Mouse (Mus musculus): ENCODE results near the gene Ftsj1.

The Ftsj1 gene

GRCm38 (mm10) chrX:8217383-8217782 lies 34.8 kb downstream of the Ftsj1 start:
- DNase-seq = no peak

- no peak for DNase-seq
These were observed 40.6 kb downstream of the Ftsj1 start for GRCm38 (mm10) chrX:8211490-8212207.

DNA sequence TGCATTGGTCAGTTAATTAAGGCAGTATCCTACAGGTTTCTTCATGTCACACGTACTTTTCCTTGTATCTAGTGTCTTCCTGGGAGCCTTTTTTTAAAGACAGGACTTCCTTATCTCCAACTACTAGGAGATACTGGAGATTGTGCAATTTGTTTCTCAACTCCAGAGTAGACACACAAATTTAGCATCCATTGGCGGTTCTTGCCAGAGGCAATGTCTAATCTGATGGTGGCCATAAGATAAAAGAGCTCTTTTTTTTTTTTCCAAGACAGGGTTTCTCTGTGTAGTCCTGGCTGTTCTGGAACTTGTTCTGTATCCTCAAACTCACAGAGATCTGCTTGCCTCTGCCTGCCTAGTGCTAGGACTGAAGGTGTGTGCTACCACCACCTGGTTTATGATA lies 42.5 kb downstream of the Ftsj1 start:
- no peak for DNase-seq

DNA sequence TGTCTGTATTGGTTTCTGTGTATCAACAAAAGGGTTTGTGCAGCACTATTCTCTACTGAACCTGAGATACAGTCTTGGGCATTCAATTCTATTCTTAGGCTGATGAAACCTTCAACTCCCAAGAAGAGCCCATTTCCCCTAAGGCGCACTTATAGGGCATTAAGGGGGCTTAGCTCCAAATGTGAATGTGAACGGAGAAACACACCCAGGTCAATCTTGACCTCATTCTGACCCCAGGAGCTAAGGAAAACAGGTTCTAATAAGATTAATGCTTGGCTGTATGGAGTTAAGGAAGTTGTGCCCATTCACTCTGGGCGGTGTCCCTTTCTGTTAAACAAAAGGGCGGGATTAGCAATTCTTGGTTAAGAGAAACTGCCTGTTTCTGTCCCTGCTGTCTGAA lies 45.0 kb downstream of the Ftsj1 start:
- DNase-seq = no peak

DNA sequence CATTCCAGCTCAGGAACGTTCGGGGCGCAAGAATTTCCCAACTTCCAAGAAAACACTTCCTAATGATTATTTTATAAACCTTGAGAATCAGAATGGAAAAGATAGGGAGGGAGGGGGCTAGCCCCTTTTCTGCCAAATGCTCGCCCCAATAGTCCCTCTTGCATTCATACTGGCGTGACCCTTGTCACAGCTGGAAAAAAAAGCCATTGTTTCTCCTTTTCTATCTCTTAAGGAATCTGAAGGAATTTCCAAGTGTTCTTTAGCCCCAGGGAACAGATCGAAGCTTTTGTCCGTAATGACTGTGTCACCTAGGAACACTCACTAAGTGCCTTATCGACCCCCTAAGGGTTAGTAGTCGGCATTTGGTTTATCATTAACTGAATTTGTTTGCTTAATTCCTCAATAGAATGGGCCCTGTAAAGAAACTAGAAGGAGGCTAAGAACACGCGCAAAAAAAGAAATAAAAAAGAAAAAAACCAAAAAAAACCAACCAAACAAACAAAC lies 45.5 kb downstream of the Ftsj1 start:
- DNase-seq = no peak

DNA sequence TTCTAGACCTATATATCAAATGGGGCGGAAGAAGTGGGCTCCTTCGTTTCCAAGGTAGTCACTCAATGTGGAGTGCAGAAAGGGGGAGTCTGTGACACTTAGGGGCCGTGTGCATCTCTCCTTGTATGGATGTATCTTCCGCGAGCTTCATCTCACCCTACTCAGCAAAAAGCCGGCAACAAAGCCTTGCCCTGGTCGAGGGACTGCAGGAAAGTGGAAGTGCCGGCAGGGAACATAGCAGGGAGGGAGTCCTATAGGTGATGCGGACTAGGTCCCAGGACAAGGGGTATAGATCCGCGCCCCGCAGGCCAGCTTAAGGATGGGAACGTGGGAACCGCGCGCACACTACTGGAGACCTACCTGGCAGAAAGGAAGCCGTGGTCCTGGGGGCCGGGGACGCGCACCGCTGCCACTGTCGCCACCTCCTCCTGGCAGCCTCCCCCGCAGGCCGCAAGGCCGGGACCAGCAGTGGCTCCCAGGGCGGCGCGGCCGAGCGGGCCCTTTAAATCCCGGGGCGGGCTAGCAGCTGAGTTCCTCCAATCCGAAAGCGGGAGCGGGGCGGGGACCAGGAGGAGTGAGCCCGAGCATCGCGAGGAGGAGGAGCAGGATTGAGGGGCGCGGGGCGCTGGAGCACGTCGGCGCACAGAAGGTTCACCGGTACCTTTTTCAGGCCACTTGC lies 46.1 kb downstream of the Ftsj1 start, which contains the start of gene Porcn:
Porcn (minus strand) TSS at position 511 of the 679 bp plus-strand sequence.
- DNase-seq = peak; percentile 85

DNA sequence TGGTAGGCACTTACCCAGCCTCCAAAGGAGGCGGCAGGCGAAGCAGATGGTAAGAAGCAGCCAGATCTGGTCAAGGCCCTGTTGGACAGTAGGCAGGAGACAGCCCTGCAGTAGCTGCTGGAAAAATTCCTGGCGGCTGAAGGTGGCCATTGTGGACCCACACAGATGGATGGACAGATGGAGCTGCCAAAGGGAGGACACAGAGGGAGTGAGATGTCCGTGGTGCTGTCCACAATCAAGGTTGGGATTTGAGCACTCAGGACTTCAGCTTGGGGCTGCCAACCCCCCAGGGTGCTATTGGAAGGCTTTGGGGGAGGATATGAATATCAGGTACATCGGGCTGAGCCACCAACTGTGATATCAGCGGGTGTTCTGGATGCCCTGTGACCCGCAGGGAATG lies 46.7 kb downstream of the Ftsj1 start:
- DNase-seq = peak; percentile 87

DNA sequence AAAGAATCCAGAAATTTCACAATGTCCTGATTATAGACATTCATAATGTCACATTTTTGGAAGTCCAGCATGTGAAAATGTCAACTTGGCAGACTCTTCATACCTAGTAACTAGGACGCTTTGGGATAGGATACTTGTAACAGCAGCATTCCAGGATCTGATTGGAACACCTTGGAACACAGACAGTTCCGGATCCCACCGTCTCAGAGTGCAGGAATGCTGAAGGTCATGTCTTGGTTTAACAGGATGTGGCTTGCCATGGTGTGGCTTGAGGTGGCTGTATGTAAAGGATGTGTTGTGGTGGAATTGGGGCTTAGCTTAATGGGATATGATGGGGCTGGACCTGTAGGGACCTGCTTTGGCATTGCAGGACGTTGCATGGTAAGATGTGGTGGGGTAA lies 47.1 kb downstream of the Ftsj1 start:
- DNase-seq = no peak

- no peak for DNase-seq
These were observed 48.1 kb downstream of the Ftsj1 start for GRCm38 (mm10) chrX:8204076-8204475.

DNA sequence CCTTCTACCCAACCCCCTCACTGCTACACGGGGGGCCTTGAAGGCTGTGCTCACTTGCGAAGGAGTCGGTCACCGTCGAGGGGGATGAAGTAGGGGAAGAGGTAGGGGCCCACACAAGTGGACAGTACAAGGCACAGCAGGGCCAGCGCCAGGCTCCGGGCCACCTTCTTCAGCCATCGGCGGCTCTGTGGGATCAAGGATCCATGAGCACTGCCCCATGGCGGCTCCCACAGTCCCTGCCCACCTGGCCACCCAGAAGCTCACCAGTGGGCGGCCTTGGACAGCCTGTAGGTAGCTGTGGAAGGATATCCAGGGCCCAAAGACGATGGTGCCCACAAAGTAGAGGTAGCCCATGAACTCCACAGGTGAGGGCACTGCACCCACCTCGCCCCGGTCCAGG lies 49.1 kb downstream of the Ftsj1 start:
- DNase-seq = no peak

DNA sequence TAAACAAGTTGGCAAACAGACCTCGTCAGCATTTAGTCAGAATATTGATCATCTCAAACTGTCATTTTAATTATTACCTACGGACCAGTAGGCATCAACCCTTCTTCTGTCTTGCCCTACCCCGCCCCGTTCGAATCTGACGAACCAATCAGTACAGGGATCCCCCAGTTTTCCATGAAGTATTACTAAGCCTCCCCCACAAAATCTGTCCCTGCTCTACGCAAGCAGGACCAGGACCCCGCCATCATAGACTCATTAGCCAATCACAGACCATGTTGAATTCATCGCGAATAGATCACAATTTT lies 58.8 kb downstream of the Ftsj1 start, which contains the start of gene Ebp:
Ebp (minus strand) TSS at position 94 of the 305 bp plus-strand sequence.
- DNase-seq = no peak

DNA sequence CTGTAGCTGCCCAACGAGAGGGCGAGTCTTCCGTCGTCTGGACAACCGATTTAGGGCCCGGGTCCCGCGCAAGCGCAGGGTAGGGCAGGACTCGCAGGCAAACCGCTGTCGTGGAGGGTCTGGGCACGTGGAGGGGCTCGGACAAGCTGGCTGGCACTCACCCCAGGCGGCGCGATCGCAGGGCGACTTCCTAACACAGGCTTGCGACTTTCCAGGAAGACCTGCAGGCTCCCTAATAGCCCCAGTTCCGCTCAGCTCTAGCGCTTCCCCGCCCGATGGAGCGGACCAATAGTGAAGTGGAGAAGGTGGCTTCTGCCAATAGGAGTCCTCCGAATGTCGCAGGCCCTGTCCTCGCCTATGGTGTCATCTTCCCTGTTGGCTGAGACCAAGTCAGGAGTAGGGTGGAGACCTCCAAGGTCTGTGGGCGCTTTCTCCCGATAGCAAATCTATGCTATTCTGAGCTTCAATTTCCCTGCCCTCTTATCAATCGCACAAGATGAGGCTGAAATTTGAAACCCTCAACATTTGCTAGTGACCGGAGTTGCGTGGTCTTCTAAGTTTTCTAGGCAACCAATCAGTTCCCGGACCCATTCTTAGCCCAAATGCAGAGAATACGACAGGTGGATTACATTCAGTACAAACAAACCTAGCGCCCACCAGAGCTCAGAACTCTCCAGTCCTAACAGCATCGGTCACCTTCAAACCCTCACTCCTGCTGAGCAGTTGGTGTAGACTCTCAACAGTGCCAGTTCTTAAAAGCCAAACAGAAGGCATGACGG lies 59.4 kb downstream of the Ftsj1 start:
- peak; percentile 75 for DNase-seq

- no peak for DNase-seq
These were observed 60.0 kb downstream of the Ftsj1 start for GRCm38 (mm10) chrX:8192126-8192639.

Measured in cerebellum, adult 8-10 months (tissue).